Mouse (Mus musculus): Measurements from ENCODE around the gene 4930453N24Rik. TPM values are rescaled to one million over a fixed set of nuclear protein-coding genes. Genes with fewer than 3 reads are reported as not detected.
A peak's percentile ranks its signal among the peaks of the same experiment; 100 is the strongest.

Gene 4930453N24Rik
- polyA plus RNA-seq, 1 experiment = 13.8 TPM

- no peak overlapping the region for H3K27ac ChIP-seq (ENCODE audit: insufficient read depth, low read length)
- H3K4me3 ChIP-seq (ENCODE audit: insufficient read depth, low read length) = no peak overlapping the region
- H3K4me1 ChIP-seq (ENCODE audit: control insufficient read depth, insufficient read depth, low read length) = no peaks in the 10 kb centered on the region
- no peak for TF ChIP-seq POLR2A (IDR thresholded peaks at IDR 0.05; ENCODE audit: extremely low read depth, insufficient read depth, low read length)
- TF ChIP-seq CTCF (IDR thresholded peaks at IDR 0.05; ENCODE audit: extremely low read depth, insufficient read depth, low read length) = no peak
Observed at GRCm38 (mm10) chr16:64737289-64737688, 33.7 kb downstream of the 4930453N24Rik start.

GRCm38 (mm10) chr16:64723273-64724057, 47.5 kb downstream of the 4930453N24Rik start:
- TF ChIP-seq POLR2A (IDR thresholded peaks at IDR 0.05; ENCODE audit: extremely low read depth, insufficient read depth, low read length) (no peak), CTCF (IDR thresholded peaks at IDR 0.05; ENCODE audit: extremely low read depth, insufficient read depth, low read length) (peak; percentile 80)
- Histone ChIP-seq H3K4me1 (ENCODE audit: control insufficient read depth, insufficient read depth, low read length) (peaks cover 3% of the 10 kb centered on the region; the same call in 1 of the 2 replicates), H3K4me3 (ENCODE audit: insufficient read depth, low read length) (no peak overlapping the region), H3K27ac (ENCODE audit: insufficient read depth, low read length) (no peak overlapping the region)

DNA sequence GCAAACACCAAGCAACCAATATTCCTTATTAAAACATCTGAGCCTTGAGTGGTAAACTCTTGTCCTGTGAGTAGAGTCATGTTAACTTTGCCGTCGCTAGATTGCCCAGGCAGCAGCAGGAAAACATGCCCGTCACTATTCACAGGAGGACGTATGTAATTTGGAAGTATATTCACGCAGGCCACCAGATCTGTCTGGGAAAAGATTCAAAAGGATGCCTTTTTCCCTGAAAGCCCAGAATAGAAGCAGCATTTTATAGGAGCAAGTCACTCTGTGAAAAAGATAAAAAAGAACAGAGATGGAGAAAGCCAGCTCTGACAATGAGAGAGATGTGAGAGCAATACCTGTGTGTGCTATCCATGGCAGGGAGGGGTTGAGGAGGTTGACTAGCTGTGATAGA, 49.4 kb downstream of the 4930453N24Rik start:
- peaks cover 3% of the 10 kb centered on the region; the same call in 1 of the 2 replicates for H3K4me1 ChIP-seq (ENCODE audit: control insufficient read depth, insufficient read depth, low read length)
- no peak overlapping the region for H3K27ac ChIP-seq (ENCODE audit: insufficient read depth, low read length)
- TF ChIP-seq POLR2A (IDR thresholded peaks at IDR 0.05; ENCODE audit: extremely low read depth, insufficient read depth, low read length) = no peak
- no peak for TF ChIP-seq CTCF (IDR thresholded peaks at IDR 0.05; ENCODE audit: extremely low read depth, insufficient read depth, low read length)
- no peak overlapping the region for H3K4me3 ChIP-seq (ENCODE audit: insufficient read depth, low read length)

GRCm38 (mm10) chr16:64719096-64719495, 51.9 kb downstream of the 4930453N24Rik start:
- H3K4me1 ChIP-seq (ENCODE audit: control insufficient read depth, insufficient read depth, low read length) = peaks cover 3% of the 10 kb centered on the region; the same call in 1 of the 2 replicates
- TF ChIP-seq POLR2A (IDR thresholded peaks at IDR 0.05; ENCODE audit: extremely low read depth, insufficient read depth, low read length) = no peak
- no peak for TF ChIP-seq CTCF (IDR thresholded peaks at IDR 0.05; ENCODE audit: extremely low read depth, insufficient read depth, low read length)
- H3K27ac ChIP-seq (ENCODE audit: insufficient read depth, low read length) = no peak overlapping the region
- H3K4me3 ChIP-seq (ENCODE audit: insufficient read depth, low read length) = no peak overlapping the region

GRCm38 (mm10) chr16:64717814-64718213, 53.1 kb downstream of the 4930453N24Rik start:
- Histone ChIP-seq H3K27ac (ENCODE audit: insufficient read depth, low read length) (no peak overlapping the region), H3K4me1 (ENCODE audit: control insufficient read depth, insufficient read depth, low read length) (peaks cover 3% of the 10 kb centered on the region; the same call in 1 of the 2 replicates), H3K4me3 (ENCODE audit: insufficient read depth, low read length) (no peak overlapping the region)
- TF ChIP-seq CTCF (IDR thresholded peaks at IDR 0.05; ENCODE audit: extremely low read depth, insufficient read depth, low read length) = no peak
- no peak for TF ChIP-seq POLR2A (IDR thresholded peaks at IDR 0.05; ENCODE audit: extremely low read depth, insufficient read depth, low read length)

DNA sequence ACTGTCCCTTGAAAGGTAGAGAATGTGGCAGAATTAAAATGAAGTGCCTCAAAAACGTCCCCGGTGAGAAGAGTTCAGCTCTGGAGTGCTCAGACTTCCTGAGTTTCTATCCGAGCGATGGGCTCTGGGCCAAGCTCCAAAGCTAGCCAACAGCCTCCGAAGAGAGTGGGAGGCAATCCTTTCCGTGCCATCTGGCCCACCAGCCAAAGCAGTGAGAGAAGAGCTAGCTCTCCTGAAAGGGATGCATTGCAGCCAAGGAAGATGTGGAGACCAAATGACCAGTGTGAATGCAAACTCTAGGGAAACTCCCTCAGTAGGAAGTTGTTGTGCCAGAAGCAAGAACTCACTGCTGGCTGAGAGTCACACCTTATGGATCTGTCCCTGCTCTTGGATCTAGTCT, 59.1 kb downstream of the 4930453N24Rik start:
- Histone ChIP-seq H3K4me1 (ENCODE audit: control insufficient read depth, insufficient read depth, low read length) (no peaks in the 10 kb centered on the region), H3K4me3 (ENCODE audit: insufficient read depth, low read length) (no peak overlapping the region), H3K27ac (ENCODE audit: insufficient read depth, low read length) (no peak overlapping the region)
- TF ChIP-seq CTCF (IDR thresholded peaks at IDR 0.05; ENCODE audit: extremely low read depth, insufficient read depth, low read length) (no peak), POLR2A (IDR thresholded peaks at IDR 0.05; ENCODE audit: extremely low read depth, insufficient read depth, low read length) (no peak)

Other genes starting within 250 kb of the 4930453N24Rik start
- gene Csnka2ip, start 168.8 kb downstream of the 4930453N24Rik start, polyA plus RNA-seq (2012; rRNA removed) = 0.06 and 0.08 TPM in 2 replicates
- gene Zfp654, start 80.5 kb upstream of the 4930453N24Rik start, polyA plus RNA-seq (2012; rRNA removed) = 9.0 and 9.1 TPM in 2 replicates
- gene Cggbp1, start 80.8 kb upstream of the 4930453N24Rik start, polyA plus RNA-seq (2012; rRNA removed) = 34.2 and 36.7 TPM in 2 replicates